Mouse (Mus musculus) forebrain, embryonic 16.5 days (tissue): Measurements from ENCODE around the gene Stard7. TPM values are rescaled to one million over a fixed set of nuclear protein-coding genes. Genes with fewer than 3 reads are reported as not detected.

Source experiments
- ATAC-seq: fragments of 200-750 bp; cut with Nextera tagmentation; 2 replicates; pipeline ENCODE4 v1.8.0; 2017; ENCODE audit warnings: mild to moderate bottlenecking, moderate library complexity
- H3K27ac ChIP-seq: fragments of 300-500 bp; sonication (generic); 2 replicates; pipeline ENCODE4 v1.5.1; 2014; ENCODE audit warnings: low read length, control low read depth
- H3K27me3 ChIP-seq: fragments of 300-500 bp; sonication (generic); replicated peaks from 2 replicates; pipeline ENCODE4 v1.6.1; 2014; ENCODE audit warnings: low read length; ENCODE audit not compliant: control insufficient read depth, insufficient read depth
- H3K36me3 ChIP-seq: fragments of 300-500 bp; sonication (generic); 2 replicates; pipeline ENCODE4 v1.6.1; 2014; ENCODE audit not compliant: control insufficient read depth, insufficient read depth
- H3K4me1 ChIP-seq: fragments of 300-500 bp; sonication (generic); replicated peaks from 2 replicates; pipeline ENCODE4 v1.6.1; 2014; ENCODE audit warnings: low read length; ENCODE audit not compliant: control insufficient read depth, insufficient read depth
- H3K4me2 ChIP-seq: fragments of 300-500 bp; sonication (generic); 2 replicates; pipeline ENCODE4 v1.6.1; 2014; ENCODE audit warnings: mild to moderate bottlenecking, low read length, control low read depth
- H3K4me3 ChIP-seq: fragments of 300-500 bp; sonication (generic); replicated peaks from 2 replicates; pipeline ENCODE4 v1.5.1; 2014; ENCODE audit warnings: mild to moderate bottlenecking, low read length, control low read depth
- H3K9ac ChIP-seq: fragments of 300-500 bp; sonication (generic); replicated peaks from 2 replicates; pipeline ENCODE4 v1.6.1; 2014; ENCODE audit warnings: low read depth, low read length, control low read depth
- H3K9me3 ChIP-seq: fragments of 300-500 bp; sonication (generic); 2 replicates; pipeline ENCODE4 v1.6.1; 2016; ENCODE audit warnings: low read length; ENCODE audit not compliant: control insufficient read depth
- WGBS: fragments of 180-500 bp; shearing (Covaris S2); extraction: QIAGEN DNeasy Blood & Tissue Kit; methylation state at CpG from one replicate; pipeline ENCODE4 v1.1.7; 2014; 5-methylcytosine and 5-hydroxymethylcytosine counted together
- polyA plus RNA-seq: library from polyadenylated mRNA; unstranded; fragments of >200 nt; fragmentation: Nextera tagmentation; extraction: Ambion mirVana; gene quantifications from 2 replicates; pipeline ENCODE4 v1.2.1, GENCODE M21; 2015

The Stard7 gene
- 98.3 and 106 TPM in 2 replicates for polyA plus RNA-seq

- ATAC-seq, result peak; percentile 99
- Histone ChIP-seq H3K36me3 (no peaks in the 10 kb centered on the region), H3K27me3 (no peaks in the 10 kb centered on the region)
These were observed at the start of gene Stard7 for GRCm38 (mm10) chr2:127269491-127270299. TSS of gene Stard7 (plus strand) at chr2:127270218.

GRCm38 (mm10) chr2:127225261-127225660 is 44.8 kb upstream of the Stard7 start:
- Histone ChIP-seq H3K4me1 (no peaks in the 10 kb centered on the region), H3K27ac (no peak overlapping the region), H3K9me3 (no peaks in the 10 kb centered on the region), H3K4me2 (no peak overlapping the region), H3K4me3 (no peak overlapping the region), H3K27me3 (no peaks in the 10 kb centered on the region), H3K9ac (no peak overlapping the region), H3K36me3 (peaks cover 79% of the 10 kb centered on the region)
- no peak for ATAC-seq
- 97% methylated on average over 3 of the region's 3 CpGs for WGBS

More at GRCm38 (mm10) chr2:127269491-127270299, at the start of gene Stard7:
- under 1% methylated on average over 49 of the region's 49 CpGs for WGBS
- H3K4me1 ChIP-seq, result peaks cover 14% of the 10 kb centered on the region
- H3K4me3 ChIP-seq, result peak within 1 kb of the TSS; percentile 99
- H3K4me2 ChIP-seq, result peak within 1 kb of the TSS; percentile 62
- peak within 1 kb of the TSS; percentile 87 for H3K9ac ChIP-seq
- peak within 1 kb of the TSS; percentile 93 for H3K27ac ChIP-seq
- H3K9me3 ChIP-seq, result no peaks in the 10 kb centered on the region

GRCm38 (mm10) chr2:127237897-127238610 is 32.0 kb upstream of the Stard7 start:
- no peak for ATAC-seq
- H3K27me3 ChIP-seq, result no peaks in the 10 kb centered on the region

DNA sequence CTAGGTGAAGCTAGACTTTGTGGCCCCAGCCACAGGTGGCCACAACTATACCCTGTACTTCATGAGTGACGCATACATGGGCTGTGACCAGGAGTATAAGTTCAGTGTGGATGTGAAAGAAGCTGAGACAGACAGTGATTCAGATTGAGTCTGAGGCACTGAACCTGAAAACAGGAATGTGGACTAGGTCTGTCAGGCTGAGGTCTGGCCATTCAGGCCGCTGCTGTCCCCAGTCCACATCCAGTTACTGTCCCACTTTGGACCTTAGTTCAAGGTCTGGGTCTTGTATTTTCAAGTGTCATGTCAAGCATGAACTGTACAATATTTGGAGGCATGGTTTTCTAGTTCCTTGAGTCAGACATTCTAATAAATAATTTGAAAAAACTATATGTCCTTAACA is 30.0 kb upstream of the Stard7 start:
- Histone ChIP-seq H3K27me3 (no peaks in the 10 kb centered on the region), H3K9ac (no peak overlapping the region), H3K27ac (no peak overlapping the region), H3K4me1 (no peaks in the 10 kb centered on the region), H3K36me3 (peaks cover 51% of the 10 kb centered on the region), H3K9me3 (no peaks in the 10 kb centered on the region), H3K4me2 (no peak overlapping the region), H3K4me3 (no peak overlapping the region)
- ATAC-seq, result no peak
- WGBS, result 91% methylated on average over 2 of the region's 2 CpGs

More at GRCm38 (mm10) chr2:127237897-127238610, 32.0 kb upstream of the Stard7 start:
- Histone ChIP-seq H3K9ac (no peak overlapping the region), H3K4me3 (no peak overlapping the region), H3K4me2 (no peak overlapping the region), H3K9me3 (no peaks in the 10 kb centered on the region), H3K36me3 (peaks cover 58% of the 10 kb centered on the region), H3K27ac (no peak overlapping the region), H3K4me1 (no peaks in the 10 kb centered on the region)
- WGBS, result 94% methylated on average over 11 of the region's 11 CpGs

GRCm38 (mm10) chr2:127247592-127248333 is 22.3 kb upstream of the Stard7 start, which contains the start of the genes Ciao1 and Tmem127:
TSS of gene Ciao1 (minus strand) at chr2:127247816.
TSS of gene Tmem127 (plus strand) at chr2:127247908.
- peaks cover 31% of the 10 kb centered on the region for H3K4me1 ChIP-seq
- peak within 1 kb of the TSS; percentile 95 for H3K9ac ChIP-seq
- H3K4me2 ChIP-seq, result peak within 1 kb of the TSS; percentile 95
- peak; percentile 99 for ATAC-seq
- H3K27ac ChIP-seq, result peak within 1 kb of the TSS; percentile 73
- H3K27me3 ChIP-seq, result no peaks in the 10 kb centered on the region
- H3K4me3 ChIP-seq, result peak within 1 kb of the TSS; percentile 62
- WGBS, result under 1% methylated on average over 53 of the region's 53 CpGs
- no peaks in the 10 kb centered on the region for H3K9me3 ChIP-seq
- peaks cover 10% of the 10 kb centered on the region for H3K36me3 ChIP-seq

DNA sequence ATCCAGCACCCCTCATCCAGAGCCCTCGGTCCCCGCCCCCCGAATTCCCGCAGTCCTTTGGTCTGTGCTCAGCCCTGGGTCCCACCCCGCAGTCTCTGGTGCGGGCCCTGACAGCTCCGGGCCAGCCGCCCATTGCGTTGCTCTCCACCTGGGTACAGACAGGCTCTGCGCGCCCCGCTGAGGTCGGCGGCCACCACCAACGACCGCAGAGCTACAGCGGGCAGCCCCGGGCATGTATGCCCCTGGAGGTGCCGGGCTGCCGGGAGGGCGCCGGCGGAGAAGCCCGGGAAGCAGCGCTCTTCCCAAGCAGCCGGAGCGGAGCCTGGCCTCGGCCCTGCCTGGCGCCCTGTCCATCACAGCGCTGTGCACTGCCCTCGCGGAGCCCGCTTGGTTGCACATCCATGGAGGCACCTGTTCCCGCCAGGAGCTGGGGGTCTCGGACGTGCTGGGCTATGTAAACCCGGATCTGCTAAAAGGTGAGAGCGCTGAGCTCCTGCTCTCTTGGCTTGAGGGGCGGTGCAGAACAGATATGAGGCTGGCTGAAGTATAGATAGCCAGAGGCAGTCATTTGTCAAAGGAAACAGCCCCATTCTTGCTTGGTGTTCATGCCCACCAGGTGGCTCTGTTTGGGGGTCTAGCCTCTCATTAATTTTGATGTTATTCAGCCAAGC is 21.5 kb upstream of the Stard7 start:
- Histone ChIP-seq H3K9me3 (no peaks in the 10 kb centered on the region), H3K27ac (peak overlapping the region; percentile 73), H3K4me2 (peak overlapping the region; percentile 95), H3K36me3 (peaks cover 6% of the 10 kb centered on the region), H3K4me3 (peak overlapping the region; percentile 62), H3K4me1 (peaks cover 31% of the 10 kb centered on the region), H3K27me3 (no peaks in the 10 kb centered on the region), H3K9ac (peak overlapping the region; percentile 95)
- under 1% methylated on average over 39 of the region's 39 CpGs for WGBS
- peak; percentile 53 for ATAC-seq

- Histone ChIP-seq H3K36me3 (peaks cover 2% of the 10 kb centered on the region; the same call in 1 of the 2 replicates), H3K4me2 (no peak overlapping the region), H3K4me1 (peaks cover 31% of the 10 kb centered on the region), H3K9me3 (no peaks in the 10 kb centered on the region), H3K27ac (no peak overlapping the region), H3K27me3 (no peaks in the 10 kb centered on the region), H3K4me3 (no peak overlapping the region), H3K9ac (no peak overlapping the region)
- no peak for ATAC-seq
- 90% methylated on average over 9 of the region's 9 CpGs for WGBS
These were observed 19.6 kb upstream of the Stard7 start for GRCm38 (mm10) chr2:127250291-127251008.

DNA sequence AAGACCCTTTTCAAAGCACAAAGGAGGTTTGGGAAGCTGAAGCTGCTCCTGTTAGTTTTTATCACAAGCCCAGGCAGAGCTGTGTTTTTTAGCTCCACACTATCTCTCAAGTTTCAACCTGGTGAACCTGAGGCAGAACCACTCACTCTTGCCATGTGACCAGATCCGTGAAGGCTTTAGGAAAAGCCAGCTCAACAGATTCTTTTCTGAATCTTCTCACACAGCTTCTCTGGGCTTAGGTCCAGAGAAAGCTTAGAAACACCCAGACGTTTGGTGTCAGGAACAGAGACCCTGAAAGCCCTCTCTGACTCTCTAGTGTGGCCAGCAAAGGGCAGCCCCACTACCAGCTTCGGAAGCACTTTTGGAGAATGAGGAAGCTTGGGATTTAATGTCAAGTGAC is 18.6 kb upstream of the Stard7 start:
- H3K4me3 ChIP-seq, result no peak overlapping the region
- H3K9me3 ChIP-seq, result no peaks in the 10 kb centered on the region
- H3K27ac ChIP-seq, result no peak overlapping the region
- whole genome bisulfite sequencing, result 69% methylated on average over 3 of the region's 3 CpGs
- no peak for ATAC-seq
- H3K4me2 ChIP-seq, result no peak overlapping the region
- H3K4me1 ChIP-seq, result peaks cover 29% of the 10 kb centered on the region
- no peak overlapping the region for H3K9ac ChIP-seq
- no peaks in the 10 kb centered on the region for H3K27me3 ChIP-seq
- no peaks in the 10 kb centered on the region for H3K36me3 ChIP-seq
